Mouse (Mus musculus) CD8-positive naive resting alpha-beta T cell, adult 2 months (primary cell): ENCODE measurements around the gene Rnf149.
A peak's percentile ranks its signal among the peaks of the same experiment; 100 is the strongest.

ENCODE experiments used
- DNase-seq, 2 experiments: peaks; one replicate each; pipeline ENCODE4 v3.0.0; 2022; ENCODE audit warnings: low read depth in 2 of 2, low spot score in 2 of 2

Gene Rnf149

DNA sequence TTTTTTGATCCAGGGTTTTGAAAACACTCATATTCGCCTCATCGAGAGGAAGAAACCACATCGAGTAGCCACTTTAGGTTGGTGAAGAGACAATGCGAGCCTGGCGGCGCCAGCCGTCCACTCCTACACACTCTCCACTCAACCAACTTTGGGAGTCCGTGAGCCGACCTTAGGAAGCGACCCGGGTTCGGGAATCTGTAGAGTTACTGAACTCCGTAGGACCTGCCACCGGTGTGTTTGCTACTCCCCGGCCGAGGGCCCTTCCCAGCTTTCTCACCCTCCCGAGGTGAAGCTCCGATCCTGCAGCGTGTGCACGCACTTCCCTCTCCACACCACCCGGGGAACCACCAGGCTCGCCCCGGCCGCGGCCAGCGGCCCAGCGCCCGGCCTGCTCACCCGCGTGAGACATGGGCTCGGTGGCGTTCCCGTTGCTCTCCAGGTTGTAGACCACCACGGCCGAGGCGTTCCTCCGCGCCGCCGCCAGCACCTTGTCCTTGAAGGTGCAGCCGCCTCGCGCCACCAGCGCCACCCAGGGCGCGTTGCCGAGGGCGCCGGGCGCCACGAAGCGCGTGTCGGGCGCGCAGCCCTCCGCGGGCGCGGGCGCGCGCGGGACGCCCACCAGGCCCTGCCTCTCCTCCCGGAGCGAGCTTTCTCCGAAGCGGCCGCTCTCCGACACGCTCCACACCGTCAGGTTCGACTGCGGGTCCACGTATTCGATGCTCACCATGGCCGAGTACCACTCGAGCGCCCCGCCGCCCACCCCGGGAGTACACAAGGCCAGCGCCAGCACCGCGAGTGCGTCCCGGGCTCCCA lies 568 bp downstream of the Rnf149 start:
- peak in 1 of 2 experiments; percentile 60 for DNase-seq

DNA sequence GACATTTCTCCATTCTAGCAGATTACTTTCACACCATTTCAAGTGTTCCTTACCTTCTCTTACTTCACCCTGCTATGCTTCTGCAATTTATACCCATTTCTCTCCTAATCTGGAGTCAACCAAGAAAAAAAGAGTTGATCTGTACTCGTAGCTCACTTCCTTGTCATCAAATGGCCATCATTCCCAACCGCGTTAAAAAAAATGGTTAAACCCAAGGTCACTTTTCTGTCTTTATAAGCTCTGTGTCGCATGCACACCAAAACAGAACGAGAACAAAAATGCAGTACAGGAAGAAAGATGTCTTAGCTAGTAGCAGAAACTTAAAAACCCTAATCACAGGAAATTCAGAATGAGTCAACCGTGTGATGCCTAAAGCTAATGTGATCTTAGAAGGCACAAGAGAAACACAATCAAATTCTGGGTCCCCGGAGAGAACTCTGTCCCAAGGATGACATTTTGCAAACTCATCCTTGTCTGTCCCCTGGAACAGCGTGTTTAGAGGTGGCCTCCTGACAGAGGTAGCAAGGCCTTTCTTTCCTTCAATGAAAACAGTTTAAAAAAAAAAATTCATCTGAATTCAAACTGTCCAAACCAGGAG lies 1.3 kb downstream of the Rnf149 start:
- DNase-seq = no peak

DNA sequence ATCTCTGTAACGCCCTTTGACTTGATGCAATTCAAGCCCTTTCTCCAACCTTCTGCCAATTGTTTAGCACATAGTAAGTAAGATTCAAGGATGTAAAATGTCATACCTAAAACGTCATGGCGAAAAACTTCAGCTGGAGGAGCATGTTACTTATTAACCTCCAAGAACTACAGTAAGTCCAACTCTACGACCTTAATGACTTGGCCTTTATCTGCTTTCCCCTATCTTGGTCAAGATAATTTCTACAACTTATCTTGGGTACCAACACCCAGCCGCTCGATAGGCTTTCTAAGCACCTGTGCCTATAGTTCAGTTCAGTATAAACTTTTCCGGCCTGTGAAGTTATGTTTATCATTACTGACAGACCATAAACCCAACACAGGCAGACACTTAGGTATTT lies 3.3 kb downstream of the Rnf149 start:
- no peak for DNase-seq

DNA sequence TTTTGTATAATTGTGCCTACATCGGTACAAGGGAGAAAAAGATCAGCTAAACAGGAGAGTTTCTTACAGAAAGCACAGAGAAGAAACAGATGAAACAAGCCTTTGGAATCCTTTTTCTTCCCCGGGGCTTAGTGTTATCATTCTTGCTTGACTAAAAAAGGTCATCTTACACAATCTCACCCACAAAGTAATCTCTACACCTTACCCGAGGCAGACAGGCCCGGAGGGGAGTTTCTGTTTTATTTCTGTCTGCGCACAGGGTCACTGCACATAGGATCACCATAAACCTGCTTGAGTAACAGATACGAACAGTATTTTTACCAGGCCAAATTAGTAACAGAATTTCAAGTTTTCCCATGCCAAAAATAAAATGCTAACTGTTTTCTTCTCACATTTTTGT lies 5.6 kb downstream of the Rnf149 start:
- no peak for DNase-seq

DNA sequence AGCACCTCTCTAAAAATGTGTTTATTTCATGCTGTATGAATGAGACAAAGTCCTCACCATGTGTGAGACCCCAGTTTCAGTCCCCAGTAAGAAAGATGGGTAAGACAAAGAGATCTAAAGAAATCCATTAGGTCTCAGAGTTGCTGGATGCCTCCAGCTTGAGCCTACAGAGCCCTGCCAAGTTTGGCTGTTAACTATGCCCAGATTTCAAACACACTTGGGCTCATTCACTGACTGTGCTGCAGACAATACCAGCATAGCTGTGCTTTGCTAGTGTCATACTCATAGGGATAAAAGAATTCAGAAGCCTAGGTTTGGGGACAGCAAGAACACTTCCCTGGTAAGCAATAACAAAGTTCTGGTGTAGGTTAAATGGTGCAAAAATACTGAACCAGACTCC lies 9.1 kb downstream of the Rnf149 start:
- DNase-seq = no peak

DNA sequence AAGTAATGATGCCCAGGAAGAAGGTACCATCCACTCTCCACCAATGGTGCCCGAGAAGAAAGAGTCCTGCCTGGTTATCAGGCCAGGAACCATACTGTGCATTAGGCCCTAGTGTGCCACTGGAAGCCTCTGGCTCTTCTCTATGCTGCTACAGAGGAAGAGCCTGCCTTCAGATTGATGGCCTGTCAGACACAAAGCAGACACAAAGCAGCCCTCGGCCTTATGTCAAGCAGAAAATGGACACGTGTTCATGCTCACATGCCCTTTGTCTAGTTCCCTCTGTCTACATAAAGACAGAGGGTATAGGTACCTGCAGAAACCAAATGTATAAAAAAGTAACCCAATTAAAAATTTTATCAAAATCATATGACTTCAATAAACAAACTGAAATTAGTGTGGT lies 12.6 kb downstream of the Rnf149 start:
- no peak for DNase-seq

DNA sequence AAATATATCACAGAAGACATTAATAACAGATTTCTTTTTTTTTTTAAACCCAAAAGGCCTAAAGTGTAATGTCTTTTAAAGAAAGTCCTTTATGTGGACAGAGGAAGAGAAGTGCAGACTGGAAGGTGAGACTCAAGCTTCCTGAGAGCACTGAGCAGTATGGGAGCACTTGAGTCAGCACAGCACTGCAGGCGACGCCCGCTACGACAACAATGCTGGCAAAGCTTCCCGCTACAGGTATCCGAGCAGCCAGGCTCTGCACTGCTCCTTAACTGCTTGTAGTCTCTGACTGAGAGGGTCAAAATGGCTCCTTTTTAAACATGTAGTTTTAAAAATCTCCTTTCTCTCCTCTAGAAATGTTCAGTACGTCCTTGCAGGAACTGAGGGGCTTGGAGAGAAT lies 14.0 kb downstream of the Rnf149 start:
- DNase-seq = no peak

DNA sequence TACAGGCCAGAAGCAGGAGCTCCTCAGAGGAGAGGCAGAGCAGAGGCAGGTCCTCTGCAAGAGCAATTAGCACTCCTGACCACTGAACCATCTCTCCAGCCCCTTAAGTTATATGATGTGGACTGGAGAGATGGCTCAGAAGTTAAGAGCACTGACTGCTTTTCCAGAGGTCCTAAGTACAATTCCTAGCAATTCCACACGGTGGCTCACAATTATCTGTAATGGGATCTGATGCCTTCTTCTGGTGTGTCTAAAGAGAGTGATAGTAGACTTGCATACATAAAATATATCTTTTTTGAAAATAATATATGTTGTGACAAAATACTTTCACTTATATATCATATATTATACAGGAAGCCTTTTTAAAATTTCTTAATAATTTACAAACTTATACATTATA lies 15.3 kb downstream of the Rnf149 start:
- no peak for DNase-seq

DNA sequence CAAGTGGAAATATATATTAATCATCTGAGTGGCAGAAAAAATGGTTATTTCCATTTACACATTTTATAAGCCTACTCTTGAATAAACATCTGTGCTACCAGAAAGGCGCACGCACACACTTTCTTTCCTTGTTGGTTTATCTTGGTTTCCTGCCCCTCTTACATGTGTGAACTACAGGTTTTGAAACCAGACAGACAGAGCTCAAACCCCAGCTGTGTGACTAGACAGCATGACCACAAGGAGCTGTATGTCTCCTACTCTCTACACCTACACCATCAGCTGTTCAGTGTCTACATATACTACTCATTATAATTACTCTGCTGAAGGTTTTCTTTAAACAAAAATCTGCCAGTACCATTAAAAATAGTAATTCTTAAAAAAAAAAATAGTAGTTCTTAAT lies 18.2 kb downstream of the Rnf149 start:
- DNase-seq = no peak

DNA sequence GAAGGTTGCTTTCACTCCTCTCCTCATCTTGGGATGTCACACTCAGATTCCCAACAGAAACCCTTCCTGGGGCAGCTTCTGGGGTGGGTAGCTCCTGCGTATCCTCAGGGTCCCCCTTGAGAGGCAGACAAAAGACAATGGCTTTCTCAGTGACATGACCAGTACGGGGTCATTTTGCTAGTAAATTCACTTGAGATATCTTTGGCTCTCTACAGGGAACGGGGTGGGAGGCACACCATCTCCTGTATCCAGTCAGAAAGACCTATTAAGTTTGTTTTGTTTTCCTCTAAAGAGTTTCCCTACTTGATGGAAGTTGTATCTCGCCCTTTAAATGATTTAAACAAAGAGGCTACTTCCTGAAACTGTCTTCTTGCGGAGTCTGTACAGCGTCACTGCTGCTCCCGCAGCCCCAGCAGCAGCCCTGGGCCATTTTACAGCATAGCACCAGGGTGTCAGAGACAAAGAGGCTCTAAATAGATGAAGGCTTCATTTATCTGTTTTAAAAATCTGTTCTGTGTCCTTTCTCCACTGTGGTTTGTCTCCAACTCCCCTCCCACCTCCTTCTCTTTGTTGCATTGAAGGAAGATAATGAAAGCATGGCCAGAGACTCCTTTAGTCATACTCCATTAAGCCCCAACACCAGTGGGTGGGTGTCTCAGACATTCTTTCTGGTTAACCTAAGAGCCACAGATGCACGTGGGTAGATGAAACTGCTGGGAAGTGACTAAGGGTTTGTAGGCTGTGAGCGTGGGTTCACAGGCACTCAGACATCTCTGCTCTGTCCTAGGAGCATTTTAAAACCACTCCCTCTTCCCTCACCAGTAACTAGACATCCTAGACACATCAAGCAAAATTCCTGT lies 21.4 kb downstream of the Rnf149 start:
- no peak for DNase-seq

DNA sequence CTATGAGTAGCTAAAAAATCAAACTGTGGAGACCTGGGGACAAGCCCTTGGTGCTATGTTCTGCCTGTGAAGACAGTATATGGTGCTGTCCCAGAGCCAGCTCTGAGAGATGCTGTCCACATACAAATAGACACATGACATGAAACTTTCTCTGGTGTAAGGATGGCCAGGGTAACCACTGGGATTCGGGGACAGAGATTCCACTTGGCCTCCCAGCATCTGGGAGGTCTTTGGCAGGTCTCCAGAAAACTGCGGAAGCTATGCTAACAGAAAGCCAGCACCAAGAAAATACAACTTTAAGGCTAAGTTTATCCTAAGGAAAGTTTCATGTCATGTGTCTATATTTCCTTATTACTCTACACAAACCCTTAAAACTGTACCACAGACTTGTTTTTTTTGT lies 27.4 kb downstream of the Rnf149 start:
- no peak for DNase-seq

DNA sequence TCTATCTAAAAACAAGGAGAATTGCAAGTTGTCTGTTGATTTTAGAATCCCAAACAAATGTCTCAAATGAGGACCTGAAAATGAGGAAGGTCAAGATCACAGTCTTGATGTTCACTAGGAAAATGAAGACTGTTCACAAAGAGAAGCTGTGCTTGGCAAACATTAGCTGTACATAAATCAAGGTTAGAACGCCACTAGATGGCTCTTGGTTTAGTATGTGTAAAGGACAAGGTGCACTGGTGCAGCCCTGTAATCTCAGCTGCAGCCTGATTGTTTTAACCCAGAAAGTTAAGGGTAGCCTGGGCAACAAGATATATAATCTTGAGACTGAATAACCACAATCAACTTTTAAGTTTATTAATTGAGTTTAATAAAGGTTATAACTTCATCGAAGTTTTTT lies 30.0 kb downstream of the Rnf149 start:
- no peak for DNase-seq

DNA sequence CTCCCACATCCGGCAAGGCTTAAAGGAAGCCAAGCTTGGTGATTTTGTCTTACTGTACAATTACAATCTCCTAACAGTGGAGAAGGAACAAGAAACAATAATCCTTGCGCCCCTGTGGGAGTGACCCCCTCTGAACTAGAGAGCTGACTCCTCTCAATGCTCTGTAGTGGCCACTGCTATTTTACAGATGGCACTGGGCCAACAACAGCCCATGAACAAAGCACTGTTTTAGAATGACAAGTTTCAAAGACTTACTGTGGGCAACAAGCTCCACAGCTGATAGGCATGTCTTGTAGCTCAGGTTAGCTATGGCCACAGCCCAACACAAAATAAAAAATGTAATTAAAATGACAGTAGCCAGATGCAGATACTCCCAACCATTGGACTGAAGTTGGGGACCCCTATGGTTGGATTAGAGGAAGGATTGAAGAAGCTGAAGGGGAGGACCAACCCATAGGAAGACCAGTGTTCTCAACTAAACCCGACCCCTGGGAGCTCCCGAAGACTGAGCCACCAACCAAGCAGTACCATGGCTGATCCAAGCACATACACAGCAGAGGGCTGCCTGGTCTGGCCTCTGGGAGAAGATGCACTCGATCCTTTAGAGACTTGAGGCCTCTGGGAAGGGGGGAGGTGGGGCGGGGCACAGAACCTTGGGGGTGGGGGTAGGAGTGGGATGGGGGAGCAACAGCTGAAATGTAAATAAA lies 30.9 kb downstream of the Rnf149 start:
- DNase-seq = no peak

DNA sequence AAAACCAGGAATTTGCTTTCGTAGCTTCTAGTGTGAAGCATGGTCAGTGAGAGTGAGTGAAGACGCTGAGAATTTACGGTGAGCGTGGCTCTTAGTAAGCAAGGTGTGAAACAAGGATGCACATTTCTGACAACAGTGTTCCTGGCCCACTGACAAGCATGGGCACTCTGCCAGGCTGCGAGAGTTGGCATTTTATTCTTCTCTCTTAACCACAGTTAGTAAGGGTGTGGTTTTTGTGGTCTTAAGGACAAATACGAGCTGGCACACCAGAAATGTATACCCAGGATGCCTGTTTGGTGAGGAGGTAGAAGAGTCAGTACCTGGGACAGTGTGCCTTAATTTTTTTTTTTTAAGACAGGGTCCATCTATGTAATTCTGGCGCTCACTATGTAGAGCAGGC lies 31.6 kb downstream of the Rnf149 start:
- no peak for DNase-seq

DNA sequence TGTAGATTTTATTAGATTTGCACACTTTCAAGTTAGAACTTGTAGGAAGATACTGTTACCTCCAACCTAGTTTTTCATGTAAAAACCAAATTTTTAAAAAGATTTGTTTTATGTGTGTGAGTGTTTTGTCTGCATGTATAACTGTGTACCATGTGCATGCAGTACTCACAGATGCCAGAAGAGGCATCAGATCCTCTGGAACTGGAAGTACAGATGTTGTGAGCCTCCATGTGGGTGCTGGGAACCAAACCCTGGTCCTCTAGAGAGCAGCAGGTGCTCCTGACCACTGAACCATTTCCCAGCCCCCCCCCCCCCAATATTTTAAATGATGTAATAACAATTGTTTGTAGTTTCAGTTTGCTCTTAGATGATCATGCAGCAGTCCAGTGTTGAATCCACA lies 36.6 kb downstream of the Rnf149 start:
- no peak for DNase-seq

DNA sequence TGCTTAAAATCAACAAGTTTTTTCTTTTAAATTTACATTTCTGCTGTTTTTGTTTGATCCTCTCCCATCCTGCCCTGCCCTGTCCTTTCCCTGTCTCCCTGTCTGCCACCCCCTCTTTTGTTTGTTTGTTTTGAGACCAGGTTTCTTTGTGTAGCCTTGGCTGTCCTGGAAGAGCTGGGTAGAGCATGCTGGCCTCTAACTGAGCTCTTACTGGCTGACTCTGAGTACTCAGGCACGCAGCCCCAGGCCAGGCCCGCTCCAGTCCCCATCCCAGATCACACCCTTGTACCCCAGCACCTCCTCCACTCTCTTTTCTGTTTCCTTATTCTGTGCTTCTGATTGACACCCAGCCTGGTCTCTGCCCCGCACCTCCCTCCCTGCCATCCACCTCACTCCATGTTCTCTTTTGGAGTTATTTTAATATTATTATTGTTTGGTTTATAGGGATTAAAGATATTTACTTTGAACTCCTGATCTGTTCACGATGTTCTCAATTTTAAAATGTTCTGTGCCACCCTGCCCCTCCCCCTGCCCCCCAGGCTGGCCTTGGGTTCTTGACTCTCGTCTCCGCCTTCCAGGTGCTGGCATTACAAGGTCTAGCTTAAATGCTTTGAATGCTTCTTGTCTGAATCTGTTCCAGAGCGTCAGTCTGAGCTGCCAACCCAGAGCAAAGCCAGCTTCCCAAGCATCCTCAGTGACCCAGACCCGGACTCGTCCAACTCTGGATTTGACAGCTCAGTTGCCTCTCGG lies 39.4 kb downstream of the Rnf149 start:
- DNase-seq = no peak

DNA sequence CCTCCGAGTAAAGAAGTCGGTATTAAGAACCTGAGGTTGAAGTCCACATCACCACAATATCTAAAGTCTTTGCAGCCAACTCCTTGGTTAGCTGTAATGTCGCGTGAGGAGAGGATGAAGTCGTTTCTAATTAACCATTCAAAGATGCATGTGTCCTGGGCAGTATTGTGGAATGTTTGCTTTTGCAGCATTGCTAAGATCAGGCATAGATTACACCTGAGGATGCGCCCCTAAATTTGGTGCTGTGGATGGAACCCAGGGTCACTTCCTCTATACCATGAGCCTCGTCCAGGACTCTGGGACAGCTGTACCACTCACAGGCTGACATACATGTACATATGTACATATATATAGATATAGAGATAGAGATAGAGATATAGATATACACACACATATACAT lies 40.5 kb downstream of the Rnf149 start:
- DNase-seq = no peak

DNA sequence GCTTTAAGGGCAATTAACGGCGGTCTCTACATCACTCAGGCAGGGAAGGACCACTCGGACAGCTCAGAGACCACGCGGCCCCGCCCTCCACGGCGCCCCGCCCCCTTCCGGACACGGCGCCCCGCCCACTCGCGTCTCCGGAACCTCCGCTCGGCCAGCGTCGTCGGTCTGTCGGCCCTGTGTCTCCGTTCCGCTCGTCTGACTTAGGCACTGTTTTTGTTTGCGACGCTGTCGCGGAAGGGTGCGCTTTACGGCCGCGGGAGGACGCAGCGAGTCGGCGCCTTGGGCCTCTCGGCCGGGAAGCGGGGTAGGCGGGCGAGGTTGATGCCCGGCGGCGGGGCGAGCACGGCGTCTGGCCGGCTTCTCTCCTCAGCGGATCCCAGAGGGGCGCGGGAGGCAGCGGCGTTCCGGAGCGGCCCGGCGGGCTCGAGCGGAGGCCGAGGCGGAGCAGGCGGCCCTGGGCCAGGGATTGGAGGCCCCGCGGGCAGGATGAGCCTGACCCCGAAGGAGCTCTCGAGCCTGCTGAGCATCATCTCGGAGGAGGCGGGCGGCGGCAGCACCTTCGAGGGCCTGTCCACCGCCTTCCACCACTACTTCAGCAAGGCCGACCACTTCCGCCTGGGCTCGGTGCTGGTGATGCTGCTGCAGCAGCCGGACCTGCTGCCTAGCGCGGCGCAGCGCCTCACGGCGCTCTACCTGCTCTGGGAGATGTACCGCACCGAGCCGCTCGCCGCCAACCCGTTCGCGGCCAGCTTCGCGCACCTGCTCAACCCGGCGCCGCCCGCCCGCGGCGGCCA lies 41.5 kb downstream of the Rnf149 start:
- peak; percentile 85 to 94 for DNase-seq

DNA sequence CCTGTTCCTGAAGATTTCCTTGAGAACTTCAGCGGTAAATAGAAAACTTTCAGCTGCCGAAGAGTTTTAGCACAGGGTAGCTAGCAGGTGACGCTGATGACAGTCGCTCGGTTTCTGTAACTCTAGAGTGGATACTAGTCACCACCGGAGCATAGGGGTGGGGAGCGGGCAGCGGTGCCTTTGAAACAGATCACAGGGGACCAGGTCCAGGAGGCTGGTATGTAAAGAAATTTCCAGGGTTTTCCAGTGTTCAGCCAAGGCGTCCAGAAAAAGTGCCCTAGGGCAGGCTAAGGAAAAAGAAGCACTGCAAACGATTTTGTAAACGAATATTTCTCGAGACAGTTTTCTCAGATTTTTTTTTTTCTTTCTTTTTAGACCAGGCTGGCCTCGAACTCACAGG lies 42.4 kb downstream of the Rnf149 start, which contains the start of gene Cnot11:
Gene Cnot11 (plus strand): TSS at position 162 of the 400 bp plus-strand sequence.
- no peak for DNase-seq

DNA sequence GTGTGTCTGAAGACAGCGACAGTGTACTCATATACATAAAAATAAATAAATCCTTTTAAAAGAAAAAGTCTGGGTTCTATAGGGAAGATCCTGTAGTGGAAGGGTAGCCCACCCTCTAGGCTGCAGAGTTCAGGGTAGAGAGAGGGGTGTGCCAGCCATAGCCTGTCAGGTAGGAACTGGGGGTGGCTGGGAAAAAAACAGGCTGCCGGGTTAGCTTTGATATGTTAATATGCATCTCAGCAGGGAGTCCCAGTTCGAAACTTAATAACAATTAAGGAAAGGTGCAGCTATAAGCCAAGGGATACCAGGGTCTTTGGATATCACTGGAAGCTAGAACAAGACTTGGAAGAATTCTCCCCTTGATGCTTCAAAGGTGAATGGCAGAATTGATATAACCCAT lies 43.3 kb downstream of the Rnf149 start:
- DNase-seq = no peak
